Mouse (Mus musculus): ENCODE data around the gene Dync1li1. TPM values are rescaled to one million over a fixed set of nuclear protein-coding genes. Genes with fewer than 3 reads are reported as not detected.

Gene Dync1li1
- polyA plus RNA-seq, 1 experiment from 2014 or later: 94.0 TPM

DNA sequence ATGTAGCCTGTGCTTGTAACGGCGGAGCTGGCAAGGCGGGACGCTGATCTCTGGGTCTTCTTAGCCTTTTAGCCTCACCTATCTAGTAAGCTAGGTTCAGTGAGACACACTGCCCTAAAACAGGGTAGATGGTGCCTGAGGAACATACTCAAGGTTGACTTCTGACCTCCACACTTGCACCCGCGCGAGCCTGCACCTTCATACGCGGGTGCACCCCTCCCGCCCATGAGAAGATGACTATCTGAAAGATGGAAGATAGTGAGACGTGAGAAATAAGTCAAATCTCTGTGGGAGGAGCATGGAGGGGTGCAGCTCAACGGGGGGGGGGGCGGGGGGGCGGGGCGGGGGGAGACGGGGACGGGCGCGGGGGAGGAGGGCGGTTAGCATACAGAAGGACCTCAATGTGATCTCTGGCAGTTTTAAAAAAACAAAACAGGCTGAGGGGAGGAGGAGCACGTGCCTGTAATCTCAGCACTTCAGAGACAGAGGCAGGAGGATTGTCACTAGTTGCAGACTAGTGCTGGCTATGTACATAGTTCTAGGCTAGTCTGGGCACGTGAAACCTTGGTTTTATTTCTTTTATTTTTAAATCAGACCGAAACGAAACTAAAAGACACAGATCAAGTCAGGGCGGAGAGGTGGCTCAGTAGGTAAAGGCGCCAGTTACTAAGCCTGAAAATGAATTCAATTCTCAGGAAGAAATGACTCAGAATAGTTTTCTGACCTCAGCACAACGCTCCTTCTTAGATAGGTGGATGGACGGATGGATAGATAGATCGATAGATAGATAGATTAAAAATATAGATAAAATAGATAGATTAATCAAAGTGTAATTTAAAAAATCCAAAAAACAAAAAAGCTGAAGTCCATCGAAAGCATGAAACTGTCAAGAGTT lies 41.6 kb downstream of the Dync1li1 start:
- no peaks in the 10 kb centered on the region for H3K9me3 ChIP-seq (ENCODE audit: control insufficient read depth, low read length)
- H3K4me2 ChIP-seq (ENCODE audit: low read depth): no peak overlapping the region; the same call in 1 of the 2 replicates
- no peak overlapping the region; the same call in 1 of the 2 replicates for H3K4me3 ChIP-seq (ENCODE audit: low read depth, low read length)
- DNase-seq (ENCODE audit: low spot score) (no peak), ATAC-seq (ENCODE audit: insufficient read depth, low FRiP score, low TSS enrichment) (0 out of 2 replicates have a peak, but pooled peaks have one; percentile 2)
- peaks cover 8% of the 10 kb centered on the region for H3K4me1 ChIP-seq (ENCODE audit: control insufficient read depth, insufficient read depth, low read length)
- 34% methylated on average over 28 of the region's 30 CpGs for WGBS
- H3K36me3 ChIP-seq (ENCODE audit: control insufficient read depth, insufficient read depth, low read length): 0 out of 2 replicates have a peak, but pooled peaks cover 2% of the 10 kb centered on the region
- no peaks in the 10 kb centered on the region for H3K27me3 ChIP-seq (ENCODE audit: control insufficient read depth, insufficient read depth, low read length)
- no peak overlapping the region for H3K9ac ChIP-seq (ENCODE audit: low read length)
- no peak overlapping the region for H3K27ac ChIP-seq (ENCODE audit: low read depth, low read length)

DNA sequence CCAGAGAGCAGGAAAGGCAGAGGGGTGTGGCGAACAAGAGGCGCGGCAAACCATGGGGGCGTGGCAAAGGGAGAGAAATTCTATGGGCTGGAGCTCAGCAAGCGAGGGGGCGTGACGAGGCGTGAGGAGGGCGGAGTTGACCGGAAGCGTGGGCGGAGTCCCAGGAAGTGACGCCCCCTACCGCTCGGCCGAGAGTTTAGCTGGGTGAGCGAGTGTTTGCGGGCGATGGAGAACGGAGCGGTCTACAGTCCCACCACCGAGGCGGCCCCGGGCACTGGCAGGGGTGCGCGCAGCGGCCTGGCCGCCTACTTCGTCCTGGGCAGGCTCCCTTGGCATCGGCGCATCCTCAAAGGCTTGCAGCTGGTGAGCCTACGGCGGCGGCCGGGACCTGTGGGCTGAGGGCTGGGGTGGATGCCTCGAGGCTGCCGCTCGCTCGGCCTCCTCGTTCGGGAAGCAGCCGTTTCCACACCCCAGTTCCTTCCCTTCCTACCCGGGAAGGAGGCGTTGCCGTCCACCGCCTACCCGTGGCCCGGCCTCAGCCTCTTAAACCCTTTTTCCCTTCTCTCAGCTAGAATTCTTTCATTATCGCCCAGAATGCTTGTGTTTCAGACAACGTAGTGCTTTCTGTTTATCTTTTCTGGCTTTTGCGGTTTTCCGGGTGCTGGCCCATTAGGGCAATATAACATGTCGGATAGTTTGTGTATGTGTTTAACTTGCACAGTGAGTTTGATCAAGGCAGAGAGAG lies 42.6 kb downstream of the Dync1li1 start, which contains the start of gene Cmtm6:
TSS of gene Cmtm6 (plus strand) at position 106 of the 745 bp plus-strand sequence.
- DNase-seq (ENCODE audit: low spot score): peak; percentile 96
- H3K9ac ChIP-seq (ENCODE audit: low read length): peak within 1 kb of the TSS; percentile 81
- peak within 1 kb of the TSS; percentile 71 for H3K4me3 ChIP-seq (ENCODE audit: low read depth, low read length)
- peak within 1 kb of the TSS; percentile 76 for H3K27ac ChIP-seq (ENCODE audit: low read depth, low read length)
- H3K9me3 ChIP-seq (ENCODE audit: control insufficient read depth, low read length): no peaks in the 10 kb centered on the region
- H3K4me2 ChIP-seq (ENCODE audit: low read depth): peak within 1 kb of the TSS; percentile 62
- no peaks in the 10 kb centered on the region for H3K36me3 ChIP-seq (ENCODE audit: control insufficient read depth, insufficient read depth, low read length)
- no peaks in the 10 kb centered on the region for H3K27me3 ChIP-seq (ENCODE audit: control insufficient read depth, insufficient read depth, low read length)
- ATAC-seq (ENCODE audit: insufficient read depth, low FRiP score, low TSS enrichment): peak; percentile 88
- WGBS: under 1% methylated on average over 53 of the region's 53 CpGs
- H3K4me1 ChIP-seq (ENCODE audit: control insufficient read depth, insufficient read depth, low read length): peaks cover 8% of the 10 kb centered on the region

DNA sequence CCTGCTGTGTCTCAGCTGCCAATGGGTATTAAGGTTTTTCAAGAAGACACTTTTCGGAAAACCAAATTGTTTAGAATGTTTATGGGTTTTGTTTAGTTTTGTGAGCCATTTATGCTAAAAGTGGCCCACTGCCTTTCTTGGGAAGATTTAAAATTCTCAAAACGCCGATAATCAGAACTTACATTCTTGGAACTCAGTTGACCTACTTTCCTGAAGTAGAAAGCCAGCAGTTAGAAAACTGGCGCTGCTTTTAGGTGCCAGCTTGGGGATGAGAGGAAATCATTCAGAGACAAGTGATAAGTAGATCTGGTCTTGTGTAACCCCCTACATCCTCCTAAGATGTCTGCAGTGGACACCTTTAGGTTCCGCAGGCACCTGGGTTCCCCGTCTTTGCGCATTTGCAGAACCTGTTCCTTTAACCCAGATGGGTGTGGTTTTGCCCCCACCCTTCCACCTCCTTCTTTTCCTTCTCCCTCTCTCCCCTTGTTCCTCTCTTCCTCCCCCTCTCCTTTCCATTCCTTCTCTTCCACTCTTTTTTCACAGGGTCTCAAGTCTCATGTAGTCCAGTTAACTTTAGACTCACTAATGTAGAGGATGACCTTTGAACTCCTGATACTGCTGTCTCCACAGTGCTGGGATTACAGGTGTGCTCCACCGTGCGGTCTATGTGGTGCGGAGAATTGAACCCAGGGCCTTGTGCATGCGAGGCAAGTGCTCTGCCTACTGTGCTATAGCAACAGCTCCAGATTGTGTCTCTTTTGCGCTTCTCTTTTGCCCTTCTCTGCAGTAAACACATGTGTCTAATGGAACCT lies 43.5 kb downstream of the Dync1li1 start:
- no peak for DNase-seq (ENCODE audit: low spot score)
- 70% methylated on average over 12 of the region's 12 CpGs for whole genome bisulfite sequencing
- H3K4me2 ChIP-seq (ENCODE audit: low read depth): peak overlapping the region; percentile 62
- peak overlapping the region; percentile 71 for H3K4me3 ChIP-seq (ENCODE audit: low read depth, low read length)
- H3K27ac ChIP-seq (ENCODE audit: low read depth, low read length): no peak overlapping the region
- no peaks in the 10 kb centered on the region for H3K9me3 ChIP-seq (ENCODE audit: control insufficient read depth, low read length)
- H3K27me3 ChIP-seq (ENCODE audit: control insufficient read depth, insufficient read depth, low read length): no peaks in the 10 kb centered on the region
- H3K4me1 ChIP-seq (ENCODE audit: control insufficient read depth, insufficient read depth, low read length): peaks cover 8% of the 10 kb centered on the region
- no peaks in the 10 kb centered on the region for H3K36me3 ChIP-seq (ENCODE audit: control insufficient read depth, insufficient read depth, low read length)
- ATAC-seq (ENCODE audit: insufficient read depth, low FRiP score, low TSS enrichment): no peak
- H3K9ac ChIP-seq (ENCODE audit: low read length): peak overlapping the region; percentile 81

DNA sequence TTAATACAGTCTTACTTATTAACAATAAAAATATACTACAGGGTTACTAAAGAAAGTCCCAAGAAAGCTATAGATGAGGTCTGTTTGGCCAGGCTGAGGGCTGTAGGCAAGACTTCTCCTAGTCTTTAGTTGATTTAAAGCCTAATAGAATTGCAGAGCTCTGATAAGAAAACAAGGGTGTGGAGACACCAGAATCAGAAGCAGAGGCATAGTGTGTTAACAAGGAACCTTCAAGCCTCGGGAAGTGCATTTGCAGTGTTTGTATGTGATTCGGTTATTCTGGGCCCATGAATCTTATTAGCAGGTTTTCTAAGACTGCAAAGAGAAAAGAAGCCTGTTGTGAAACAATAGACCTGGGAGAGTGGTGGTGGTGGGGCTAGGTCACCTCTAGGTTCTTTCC lies 44.6 kb downstream of the Dync1li1 start:
- no peaks in the 10 kb centered on the region for H3K9me3 ChIP-seq (ENCODE audit: control insufficient read depth, low read length)
- no peak overlapping the region for H3K27ac ChIP-seq (ENCODE audit: low read depth, low read length)
- ATAC-seq (ENCODE audit: insufficient read depth, low FRiP score, low TSS enrichment) (no peak), DNase-seq (ENCODE audit: low spot score) (no peak)
- H3K36me3 ChIP-seq (ENCODE audit: control insufficient read depth, insufficient read depth, low read length): no peaks in the 10 kb centered on the region
- WGBS: 85% methylated on average over 2 of the region's 2 CpGs
- H3K4me3 ChIP-seq (ENCODE audit: low read depth, low read length): no peak overlapping the region
- H3K9ac ChIP-seq (ENCODE audit: low read length): no peak overlapping the region
- H3K4me1 ChIP-seq (ENCODE audit: control insufficient read depth, insufficient read depth, low read length): peaks cover 8% of the 10 kb centered on the region
- no peaks in the 10 kb centered on the region for H3K27me3 ChIP-seq (ENCODE audit: control insufficient read depth, insufficient read depth, low read length)
- H3K4me2 ChIP-seq (ENCODE audit: low read depth): no peak overlapping the region

DNA sequence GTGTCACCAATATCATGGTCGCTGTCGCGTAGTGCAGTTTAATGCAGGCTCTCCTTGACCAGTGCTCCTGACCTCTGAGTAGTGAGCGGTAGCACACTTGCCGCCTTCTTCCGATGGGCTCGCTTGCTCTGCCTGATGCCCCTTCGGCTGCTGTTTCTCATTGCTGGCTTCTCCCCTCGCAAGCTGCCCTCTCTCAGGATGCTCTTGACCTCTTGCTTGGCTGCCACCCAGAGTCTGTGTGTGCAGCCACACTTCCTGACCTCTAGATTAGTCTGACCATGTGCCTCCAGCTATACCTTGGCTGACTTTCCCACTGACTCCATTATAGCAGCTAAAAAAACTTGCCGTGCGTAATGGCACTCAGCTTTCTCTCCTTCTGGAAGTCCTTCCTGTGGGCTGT lies 47.9 kb downstream of the Dync1li1 start:
- Histone ChIP-seq H3K27me3 (ENCODE audit: control insufficient read depth, insufficient read depth, low read length) (no peaks in the 10 kb centered on the region), H3K4me3 (ENCODE audit: low read depth, low read length) (no peak overlapping the region), H3K9me3 (ENCODE audit: control insufficient read depth, low read length) (no peaks in the 10 kb centered on the region), H3K4me1 (ENCODE audit: control insufficient read depth, insufficient read depth, low read length) (peaks cover 8% of the 10 kb centered on the region), H3K4me2 (ENCODE audit: low read depth) (no peak overlapping the region), H3K27ac (ENCODE audit: low read depth, low read length) (no peak overlapping the region), H3K36me3 (ENCODE audit: control insufficient read depth, insufficient read depth, low read length) (no peaks in the 10 kb centered on the region; the same call in 1 of the 2 replicates), H3K9ac (ENCODE audit: low read length) (no peak overlapping the region)
- 71% methylated on average over 11 of the region's 11 CpGs for WGBS
- no peak for DNase-seq (ENCODE audit: low spot score)
- no peak for ATAC-seq (ENCODE audit: insufficient read depth, low FRiP score, low TSS enrichment)

DNA sequence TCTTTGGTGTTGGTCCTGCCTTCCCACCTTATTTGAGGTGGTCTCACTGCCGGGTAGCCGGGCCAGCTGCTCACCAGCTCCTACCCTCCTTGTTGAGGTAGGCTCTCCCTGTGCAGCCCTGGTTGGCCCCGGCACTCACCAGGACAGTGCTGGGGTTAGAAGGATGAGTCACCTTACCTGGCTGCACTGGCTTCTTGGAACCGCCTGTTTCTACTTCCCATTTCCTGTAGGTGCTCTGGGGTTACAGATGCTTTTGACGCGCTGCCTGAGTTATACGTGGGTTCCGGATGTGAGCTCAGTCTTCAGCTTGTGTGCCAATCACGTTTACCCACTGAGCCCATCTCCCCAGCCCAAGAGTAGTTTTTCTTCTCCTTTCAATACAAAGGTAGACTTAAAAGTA lies 51.7 kb downstream of the Dync1li1 start:
- no peak for DNase-seq (ENCODE audit: low spot score)
- no peak overlapping the region for H3K27ac ChIP-seq (ENCODE audit: low read depth, low read length)
- H3K9ac ChIP-seq (ENCODE audit: low read length): no peak overlapping the region
- H3K4me3 ChIP-seq (ENCODE audit: low read depth, low read length): no peak overlapping the region
- no peak for ATAC-seq (ENCODE audit: insufficient read depth, low FRiP score, low TSS enrichment)
- no peaks in the 10 kb centered on the region for H3K27me3 ChIP-seq (ENCODE audit: control insufficient read depth, insufficient read depth, low read length)
- WGBS: 92% methylated on average over 9 of the region's 9 CpGs
- no peaks in the 10 kb centered on the region; the same call in 1 of the 2 replicates for H3K36me3 ChIP-seq (ENCODE audit: control insufficient read depth, insufficient read depth, low read length)
- no peak overlapping the region for H3K4me2 ChIP-seq (ENCODE audit: low read depth)
- no peaks in the 10 kb centered on the region for H3K9me3 ChIP-seq (ENCODE audit: control insufficient read depth, low read length)
- H3K4me1 ChIP-seq (ENCODE audit: control insufficient read depth, insufficient read depth, low read length): no peaks in the 10 kb centered on the region

DNA sequence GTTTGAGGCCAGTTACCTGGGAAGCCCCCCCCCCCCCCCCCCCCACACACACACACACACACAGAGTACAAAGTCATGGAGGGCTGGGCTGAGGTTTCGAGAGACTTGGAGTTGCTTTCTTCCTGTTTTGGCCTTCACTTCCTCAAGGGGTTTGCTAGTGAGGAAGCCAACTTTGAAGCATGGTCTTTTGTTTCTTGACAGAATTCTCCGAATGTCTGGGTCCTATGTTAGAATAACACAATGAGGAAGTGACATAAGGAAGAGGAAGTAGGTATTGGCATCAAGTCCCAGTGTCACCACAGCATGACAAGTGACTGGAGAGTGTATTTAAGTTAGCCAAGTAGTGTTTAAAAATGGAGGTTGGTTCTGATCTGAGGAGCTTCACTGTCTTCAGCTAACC lies 54.1 kb downstream of the Dync1li1 start:
- WGBS: 89% methylated on average over 2 of the region's 2 CpGs

DNA sequence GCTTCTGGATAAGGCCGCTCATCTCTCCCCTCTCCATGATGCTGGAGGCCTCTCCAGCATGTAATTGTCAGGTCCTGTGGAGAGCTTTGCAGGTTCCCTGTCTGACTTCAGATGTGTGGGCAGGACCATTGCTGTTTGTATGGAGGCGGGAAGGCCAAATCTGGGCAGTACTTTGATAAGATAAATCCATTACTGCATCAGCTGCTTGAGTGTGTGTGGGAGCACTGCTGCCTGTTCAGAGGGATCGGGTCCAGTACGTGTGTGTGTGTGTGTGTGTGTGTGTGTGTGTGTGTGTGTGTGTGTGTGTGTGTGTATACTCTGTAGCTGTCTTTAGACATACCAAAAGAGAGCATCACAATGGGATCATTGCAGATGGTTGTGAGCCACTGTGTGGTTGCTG lies 56.6 kb downstream of the Dync1li1 start:
- no peaks in the 10 kb centered on the region for H3K4me1 ChIP-seq (ENCODE audit: control insufficient read depth, insufficient read depth, low read length)
- no peak for DNase-seq (ENCODE audit: low spot score)
- peaks cover 6% of the 10 kb centered on the region for H3K36me3 ChIP-seq (ENCODE audit: control insufficient read depth, insufficient read depth, low read length)
- H3K9me3 ChIP-seq (ENCODE audit: control insufficient read depth, low read length): no peaks in the 10 kb centered on the region
- H3K9ac ChIP-seq (ENCODE audit: low read length): no peak overlapping the region
- H3K27me3 ChIP-seq (ENCODE audit: control insufficient read depth, insufficient read depth, low read length): no peaks in the 10 kb centered on the region
- no peak for ATAC-seq (ENCODE audit: insufficient read depth, low FRiP score, low TSS enrichment)
- 86% methylated on average over 4 of the region's 4 CpGs for WGBS
- no peak overlapping the region for H3K27ac ChIP-seq (ENCODE audit: low read depth, low read length)
- no peak overlapping the region for H3K4me3 ChIP-seq (ENCODE audit: low read depth, low read length)
- no peak overlapping the region for H3K4me2 ChIP-seq (ENCODE audit: low read depth)

More for the DNA sequence above, 54.1 kb downstream of the Dync1li1 start:
- DNase-seq (ENCODE audit: low spot score) (no peak), ATAC-seq (ENCODE audit: insufficient read depth, low FRiP score, low TSS enrichment) (no peak)
- H3K27ac ChIP-seq (ENCODE audit: low read depth, low read length): no peak overlapping the region
- no peak overlapping the region for H3K4me2 ChIP-seq (ENCODE audit: low read depth)
- H3K4me1 ChIP-seq (ENCODE audit: control insufficient read depth, insufficient read depth, low read length): no peaks in the 10 kb centered on the region
- H3K4me3 ChIP-seq (ENCODE audit: low read depth, low read length): no peak overlapping the region
- H3K27me3 ChIP-seq (ENCODE audit: control insufficient read depth, insufficient read depth, low read length): no peaks in the 10 kb centered on the region
- H3K36me3 ChIP-seq (ENCODE audit: control insufficient read depth, insufficient read depth, low read length): peaks cover 5% of the 10 kb centered on the region
- H3K9me3 ChIP-seq (ENCODE audit: control insufficient read depth, low read length): no peaks in the 10 kb centered on the region
- H3K9ac ChIP-seq (ENCODE audit: low read length): no peak overlapping the region

Data from neural tube, embryonic 11.5 days (tissue).